Mouse (Mus musculus) stomach, postnatal 0 days (tissue): Measurements from ENCODE around the gene Mapk8ip1.
A peak's percentile ranks its signal among the peaks of the same experiment; 100 is the strongest.

Experiments
- CTCF ChIP-seq: IDR thresholded peaks from 2 replicates; pipeline ENCODE4 v1.5.1; 2016; ENCODE audit warnings: antibody characterized with exemption, low read depth, mild to moderate bottlenecking, moderate library complexity
- EP300 ChIP-seq: optimal IDR thresholded peaks from 2 replicates; pipeline ENCODE3; 2016; ENCODE audit warnings: antibody characterized with exemption

DNA sequence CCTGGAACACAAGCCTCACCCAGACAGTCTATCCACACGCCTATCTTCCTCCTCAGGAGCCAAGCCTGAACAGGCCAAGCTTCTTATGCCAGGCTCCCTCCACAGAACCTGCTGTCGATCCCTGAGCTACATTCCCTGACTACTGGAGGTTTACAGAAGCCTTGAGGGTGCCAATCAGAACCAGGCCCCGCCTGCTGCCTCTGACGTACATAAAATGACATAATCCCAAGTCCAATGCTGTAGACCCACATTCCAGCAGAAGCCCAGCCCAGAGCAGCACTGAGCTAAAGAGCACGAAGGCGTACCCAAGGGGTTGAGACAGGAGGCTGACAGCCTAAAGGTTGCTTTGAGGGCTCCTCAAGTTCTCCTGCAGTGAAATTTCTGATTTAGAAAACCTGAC is 26.8 kb upstream of the Mapk8ip1 start:
- TF ChIP-seq CTCF (peak; percentile 28; the same call in 1 of the 2 replicates), EP300 (peak; percentile 37)
